Comparison of ENCODE assay signal across 9 mouse cellular contexts in the genomic region with DNA sequence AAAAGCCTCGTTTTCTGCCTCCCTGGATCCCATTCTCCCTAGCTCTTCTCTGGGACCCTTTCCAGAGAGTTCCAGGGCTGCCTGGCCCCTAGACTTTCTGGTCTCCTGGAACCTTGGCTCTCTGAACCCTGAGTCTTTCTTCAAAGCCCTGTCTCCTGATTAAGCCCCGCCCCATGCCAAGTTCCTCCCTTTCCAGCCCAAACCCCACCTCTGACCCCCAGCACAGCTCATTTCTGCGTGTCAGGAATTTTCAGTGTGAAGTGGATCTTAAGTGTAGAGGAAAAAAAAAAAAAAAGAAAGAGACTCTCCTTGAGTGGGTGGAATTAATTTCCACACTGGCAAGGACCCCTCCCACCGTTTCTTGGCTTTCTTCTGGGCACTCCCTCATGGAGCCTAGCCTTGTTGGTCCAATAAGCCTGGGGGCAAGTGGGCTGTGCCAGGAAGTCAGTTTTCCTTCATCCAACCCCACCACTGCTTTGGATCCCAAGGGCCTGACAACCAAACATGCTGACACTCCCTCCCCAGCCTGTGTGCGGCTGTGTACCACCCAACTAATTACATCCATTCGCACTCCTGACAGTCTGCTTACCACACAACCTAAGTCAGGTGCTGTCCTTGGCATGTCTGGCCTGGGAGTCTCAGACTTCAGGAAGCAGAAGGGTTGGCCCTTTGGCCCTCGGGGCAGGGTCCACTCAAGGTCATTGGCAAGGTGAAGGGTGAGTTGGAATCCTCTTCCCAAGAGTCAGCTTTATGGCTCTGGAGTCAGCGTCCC. TPM values are rescaled to one million over a fixed set of nuclear protein-coding genes. Genes with fewer than 3 reads are reported as not detected.
A peak's percentile ranks its signal among the peaks of the same experiment; 100 is the strongest.
DNase-seq lines count a peak whose midpoint lies in the region; ATAC-seq and TF ChIP-seq lines count a peak whose summit lies in the region.
"Had no signal": no experiment of that assay in that cellular context is flagged by ENCODE, and none has a peak within 500 bp of the region (broad histone marks: within the 10 kb centered on the region; RNA-seq: fewer than 3 reads in every experiment).

Gene Ifitm10, minus strand, starts transcription at position 113 of the 772 bp plus-strand sequence.

- H3K9me3 ChIP-seq in neural tube, embryonic 13.5 days: no peaks in the 10 kb centered on the region

- H3K9ac ChIP-seq in neural tube, embryonic 13.5 days: no peak within 1 kb of the TSS

- no peak for TF ChIP-seq POLR2A in spleen, adult 2 months (IDR thresholded peaks at IDR 0.05; ENCODE audit: low read depth, low read length)

- peak within 1 kb of the TSS; percentile 61 for H3K4me2 ChIP-seq in neural tube, embryonic 13.5 days

- ATAC-seq in neural tube, embryonic 13.5 days (ENCODE audit: low read depth): no peak

- intact Hi-C loops in gastrocnemius, adult 2 months (cut with DNase I): no loop called here

- peaks cover 23% of the 10 kb centered on the region for H3K36me3 ChIP-seq in spleen, adult 2 months (ENCODE audit: control insufficient read depth, insufficient read depth, low read length)
- H3K36me3 ChIP-seq in neural tube, embryonic 13.5 days: peaks cover 44% of the 10 kb centered on the region

- peak within 1 kb of the TSS; percentile 77 for H3K27ac ChIP-seq in gastrocnemius, adult 2 months
- H3K27ac ChIP-seq in spleen, adult 2 months (ENCODE audit: insufficient read depth, low read length): 0 out of 2 replicates have a peak within 1 kb of the TSS, but pooled peaks have one; percentile 37
- H3K27ac ChIP-seq in neural tube, embryonic 13.5 days (replicated peaks): no peak within 1 kb of the TSS

- no peak for TF ChIP-seq CTCF in gastrocnemius, adult 2 months (IDR thresholded peaks at IDR 0.05)
- TF ChIP-seq CTCF in spleen, adult 2 months (IDR thresholded peaks at IDR 0.05; ENCODE audit: extremely low read depth, insufficient read depth, insufficient read length, insufficient replicate concordance): no peak

- H3K4me1 ChIP-seq in spleen, adult 2 months (ENCODE audit: control insufficient read depth, insufficient read depth, insufficient read length): peaks cover 4% of the 10 kb centered on the region; the same call in 1 of the 2 replicates
- peaks cover 10% of the 10 kb centered on the region; the same call in 1 of the 2 replicates for H3K4me1 ChIP-seq in neural tube, embryonic 13.5 days (replicated peaks)

- WGBS in spleen, adult 2 months: 86% methylated on average over 8 of the region's 8 CpGs
- 72% methylated on average over 8 of the region's 8 CpGs for WGBS in neural tube, embryonic 13.5 days

- peak; percentile 39 for DNase-seq in gastrocnemius, adult 2 months
- DNase-seq in gastrocnemius, postnatal 10 days: no peak
- DNase-seq in spleen, adult 2 months (ENCODE audit: low read depth in 1 of 2, low spot score in 2 of 2): no peak
- DNase-seq in spleen, adult 12 weeks (ENCODE audit: low spot score): no peak
- DNase-seq in layer of hippocampus, postnatal 14 days (ENCODE audit: low spot score in 2 of 2): no peak
- no peak for DNase-seq in adrenal gland, adult 8-10 months
- no peak for DNase-seq in T-cell, adult 2 months (ENCODE audit: low spot score)

- H3K4me3 ChIP-seq in gastrocnemius, adult 2 months: peak within 1 kb of the TSS; percentile 80
- H3K4me3 ChIP-seq in spleen, adult 2 months (ENCODE audit: extremely low read depth, insufficient read depth, insufficient read length): peak within 1 kb of the TSS; percentile 58; the same call in 1 of the 2 replicates
- no peak within 1 kb of the TSS for H3K4me3 ChIP-seq in neural tube, embryonic 13.5 days

- peaks cover 3% of the 10 kb centered on the region; the same call in 1 of the 2 replicates for H3K27me3 ChIP-seq in spleen, adult 2 months (ENCODE audit: control insufficient read depth, insufficient read depth, low read length)
- peaks cover 59% of the 10 kb centered on the region for H3K27me3 ChIP-seq in neural tube, embryonic 13.5 days

RNA-seq across cellular contexts. Expression of gene Ifitm10, which starts in this region (rescaled TPM):
- total RNA-seq in gastrocnemius, adult 2 months (2021): 1 to 10 TPM; 3.0 to 4.1 TPM
- total RNA-seq in gastrocnemius, postnatal 10 days (2021): 1 to 10 TPM; 3.3 to 4.8 TPM
- polyA plus RNA-seq in spleen, adult 2 months (2012; rRNA removed): 14.7 and 20.2 TPM in 2 replicates
- 10 to 100 TPM; 30.0 to 31.3 TPM for total RNA-seq in layer of hippocampus, postnatal 14 days (2021)
- 2.5 and 3.0 TPM in 2 replicates for polyA plus RNA-seq in neural tube, embryonic 13.5 days (2015; fragmentation: Nextera tagmentation; extraction: Ambion mirVana)
- 1 to 10 TPM; 2.7 to 7.8 (median 5.3) TPM for total RNA-seq in adrenal gland, adult 8-10 months (2022)
- total RNA-seq: MEL had no signal
